Mouse (Mus musculus): Measurements from ENCODE around the gene Tigd3.

Tigd3 gene

GRCm38 (mm10) chr19:5894002-5894678, at the start of gene Tigd3:
Tigd3 (minus strand) TSS chr19:5894149.
- peak; percentile 86 for DNase-seq (ENCODE audit: low spot score)

DNA sequence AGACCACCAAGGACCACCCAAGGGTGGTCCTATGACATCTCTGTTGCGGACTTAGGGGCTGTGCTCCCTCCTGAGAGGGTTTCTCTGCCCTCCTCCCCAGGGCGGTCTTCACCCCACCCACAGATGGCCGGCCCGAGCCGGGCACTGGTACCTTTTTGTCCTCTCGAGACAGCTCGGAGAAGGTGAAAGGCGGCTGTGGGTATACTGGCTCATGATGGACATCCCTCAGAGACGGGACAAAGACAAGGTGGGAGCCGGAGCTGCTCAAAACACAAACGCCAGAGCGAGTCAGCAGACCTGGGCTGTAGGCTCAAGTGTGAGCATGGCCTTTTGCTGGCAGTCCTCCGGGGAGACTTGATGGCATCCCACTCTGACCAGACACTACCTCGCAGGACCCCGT, 49.5 kb upstream of the Tigd3 start:
- DNase-seq (ENCODE audit: low spot score): no peak

DNA sequence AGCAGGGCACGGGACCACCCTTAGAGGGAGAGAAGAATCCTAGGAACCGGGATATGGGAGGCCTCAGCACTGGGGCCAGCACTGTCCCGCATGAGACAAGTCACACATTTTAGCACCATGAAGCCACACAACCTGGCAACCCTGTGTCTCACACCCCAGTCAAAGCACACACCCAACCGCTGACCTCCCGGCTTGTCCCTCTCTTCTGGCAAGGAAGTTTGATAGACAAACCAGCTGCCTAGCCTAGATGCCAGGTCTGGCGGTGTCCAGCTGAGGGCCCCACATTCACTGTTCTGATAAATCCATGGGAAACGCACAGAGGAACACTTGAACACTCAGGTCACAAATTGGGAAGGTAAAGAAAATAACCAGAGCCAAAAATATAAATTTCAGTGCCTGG, 48.6 kb upstream of the Tigd3 start:
- no peak for DNase-seq (ENCODE audit: low spot score)

DNA sequence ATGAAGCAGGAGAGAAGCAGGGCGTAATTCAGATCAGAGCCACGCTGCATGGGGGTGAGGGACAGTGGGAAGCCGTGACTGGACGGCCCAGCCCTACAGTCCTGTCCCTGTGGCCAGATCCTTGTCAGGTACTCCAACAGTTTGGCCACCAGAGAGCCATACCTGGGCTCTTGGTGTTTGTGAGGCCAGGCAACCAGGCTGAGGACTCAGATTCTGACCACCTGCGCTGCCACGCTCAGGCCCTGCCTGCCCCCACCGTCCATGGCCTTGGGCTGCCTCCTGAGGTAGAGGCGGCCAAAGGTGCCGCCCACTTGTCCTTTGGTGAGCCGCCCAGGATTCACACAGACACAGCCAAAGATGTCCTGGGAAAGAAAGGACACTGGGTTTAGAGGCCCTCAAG, 46.7 kb upstream of the Tigd3 start:
- DNase-seq (ENCODE audit: low spot score): no peak

DNA sequence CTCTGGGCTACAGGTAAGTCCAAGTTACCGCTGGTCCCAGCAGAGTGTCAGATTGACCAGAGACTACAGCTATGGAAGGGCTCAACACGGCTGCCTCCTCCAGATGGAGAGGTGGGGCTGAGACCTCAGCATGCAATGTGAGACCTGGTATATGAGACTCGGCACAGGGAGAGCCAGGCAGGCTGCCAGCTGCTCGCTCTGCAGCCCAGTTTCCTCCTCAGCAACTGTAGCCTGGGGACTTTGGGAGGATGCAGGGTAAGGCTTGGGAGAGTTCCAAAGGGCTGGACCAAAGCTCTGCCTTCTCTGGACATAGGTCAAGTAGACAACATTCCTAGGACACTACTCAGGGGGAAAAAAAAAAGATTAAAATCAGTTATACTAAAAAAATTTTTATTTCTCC, 46.2 kb upstream of the Tigd3 start:
- no peak for DNase-seq (ENCODE audit: low spot score)

DNA sequence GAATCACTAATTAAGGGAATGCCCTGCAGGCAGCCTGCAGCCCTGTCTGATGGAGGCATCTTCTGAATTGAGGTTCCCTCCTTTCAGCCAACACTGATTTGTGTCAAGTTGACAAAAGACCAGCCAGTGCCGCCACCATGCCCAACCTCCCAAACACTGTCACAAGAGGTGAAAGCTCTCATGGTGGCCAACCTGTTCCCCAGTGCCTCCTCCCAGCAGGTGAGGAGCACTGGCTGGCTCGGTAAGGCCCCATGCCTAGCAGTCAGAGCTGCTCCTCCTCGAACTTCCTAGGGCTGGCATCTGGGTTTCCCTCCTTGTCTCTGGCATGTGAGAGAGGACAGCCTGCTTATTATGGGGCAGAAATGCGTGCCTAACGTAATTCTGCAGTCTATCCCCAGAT, 45.8 kb upstream of the Tigd3 start:
- no peak for DNase-seq (ENCODE audit: low spot score)

DNA sequence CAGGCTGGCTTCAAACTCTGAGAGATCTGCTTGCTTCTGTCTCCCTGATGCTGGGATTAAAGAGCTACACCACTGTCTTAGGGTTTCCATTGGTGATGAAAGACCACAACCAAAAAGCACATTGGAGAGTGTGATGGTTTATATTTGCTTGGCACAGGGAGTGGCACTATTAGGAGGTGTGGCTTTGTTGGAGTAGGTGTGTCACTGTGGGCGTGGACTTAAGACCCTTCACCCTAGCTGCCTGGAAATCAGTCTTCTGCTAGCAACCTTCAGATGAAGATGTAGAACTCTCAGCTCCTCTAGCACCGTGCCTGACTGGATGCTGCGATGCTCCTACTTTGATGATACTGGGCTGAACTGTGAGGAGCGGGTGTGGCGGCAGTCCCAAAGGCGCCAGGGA, 44.6 kb upstream of the Tigd3 start:
- DNase-seq (ENCODE audit: low spot score): no peak

DNA sequence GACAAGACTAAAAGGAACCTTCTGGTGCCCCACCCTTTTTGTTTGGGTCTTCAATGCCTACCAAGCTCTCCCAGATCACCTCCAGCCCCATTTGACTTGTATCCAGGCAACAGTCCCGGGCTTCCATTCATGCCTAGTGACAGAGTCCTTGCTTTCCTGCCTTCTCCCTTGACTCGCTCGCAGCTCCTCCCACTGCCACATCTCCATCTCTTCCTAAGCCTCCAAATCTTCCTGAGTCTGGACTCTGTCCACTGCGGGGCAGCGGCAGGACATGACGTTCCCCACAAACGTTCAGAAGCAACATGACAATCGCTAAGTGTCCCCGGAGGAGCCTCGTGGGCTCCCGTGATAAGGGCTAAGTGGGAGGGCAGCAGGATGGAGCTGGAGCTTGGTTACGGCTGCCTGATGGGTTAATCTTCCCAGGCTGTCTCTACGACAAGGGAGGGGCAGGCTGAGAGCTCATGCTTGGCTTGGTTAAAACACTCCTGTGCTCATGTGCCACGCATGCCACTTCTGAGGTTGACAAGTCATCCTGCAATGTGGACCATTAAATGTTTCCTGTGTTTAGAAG, 44.0 kb upstream of the Tigd3 start:
- DNase-seq (ENCODE audit: low spot score): peak; percentile 38

GRCm38 (mm10) chr19:5937095-5937835, 43.3 kb upstream of the Tigd3 start:
- DNase-seq (ENCODE audit: low spot score): no peak

GRCm38 (mm10) chr19:5935691-5936090, 41.7 kb upstream of the Tigd3 start:
- DNase-seq (ENCODE audit: low spot score): no peak

GRCm38 (mm10) chr19:5935266-5935665, 41.3 kb upstream of the Tigd3 start:
- DNase-seq (ENCODE audit: low spot score): no peak

GRCm38 (mm10) chr19:5929634-5930596, 36.0 kb upstream of the Tigd3 start:
- DNase-seq (ENCODE audit: low spot score): no peak

GRCm38 (mm10) chr19:5928546-5928945, 34.6 kb upstream of the Tigd3 start:
- DNase-seq (ENCODE audit: low spot score): no peak

- peak; percentile 17 for DNase-seq (ENCODE audit: low spot score)
Measured at GRCm38 (mm10) chr19:5928104-5928503, 34.2 kb upstream of the Tigd3 start.

DNA sequence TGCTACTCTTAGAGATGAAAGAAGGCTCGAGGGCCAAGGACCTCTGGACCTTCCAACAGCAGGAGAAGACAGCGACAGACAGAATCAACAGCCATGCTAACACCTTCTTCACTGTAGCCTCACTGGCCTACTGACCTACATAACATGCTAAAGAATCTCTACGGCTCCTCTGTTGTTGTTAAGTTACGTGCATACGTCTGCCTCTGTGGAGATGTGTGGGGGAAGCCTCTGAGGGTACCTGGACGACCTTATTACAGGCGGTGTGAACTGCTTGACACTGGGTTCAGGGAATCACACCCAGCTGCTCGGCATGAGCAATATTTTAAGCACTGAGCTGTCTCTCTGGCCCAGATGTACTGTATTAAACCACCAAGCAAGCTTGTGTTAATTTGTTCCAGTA, 33.6 kb upstream of the Tigd3 start:
- no peak for DNase-seq (ENCODE audit: low spot score)

GRCm38 (mm10) chr19:5927026-5927425, 33.1 kb upstream of the Tigd3 start:
- no peak for DNase-seq (ENCODE audit: low spot score)

- DNase-seq (ENCODE audit: low spot score): no peak
Measured at GRCm38 (mm10) chr19:5925311-5925855, 31.4 kb upstream of the Tigd3 start.

- peak; percentile 92 for DNase-seq (ENCODE audit: low spot score)
Measured at GRCm38 (mm10) chr19:5924713-5925093, 30.8 kb upstream of the Tigd3 start, which contains the start of gene Cdc42ep2. Cdc42ep2 (minus strand) TSS chr19:5924816.

DNA sequence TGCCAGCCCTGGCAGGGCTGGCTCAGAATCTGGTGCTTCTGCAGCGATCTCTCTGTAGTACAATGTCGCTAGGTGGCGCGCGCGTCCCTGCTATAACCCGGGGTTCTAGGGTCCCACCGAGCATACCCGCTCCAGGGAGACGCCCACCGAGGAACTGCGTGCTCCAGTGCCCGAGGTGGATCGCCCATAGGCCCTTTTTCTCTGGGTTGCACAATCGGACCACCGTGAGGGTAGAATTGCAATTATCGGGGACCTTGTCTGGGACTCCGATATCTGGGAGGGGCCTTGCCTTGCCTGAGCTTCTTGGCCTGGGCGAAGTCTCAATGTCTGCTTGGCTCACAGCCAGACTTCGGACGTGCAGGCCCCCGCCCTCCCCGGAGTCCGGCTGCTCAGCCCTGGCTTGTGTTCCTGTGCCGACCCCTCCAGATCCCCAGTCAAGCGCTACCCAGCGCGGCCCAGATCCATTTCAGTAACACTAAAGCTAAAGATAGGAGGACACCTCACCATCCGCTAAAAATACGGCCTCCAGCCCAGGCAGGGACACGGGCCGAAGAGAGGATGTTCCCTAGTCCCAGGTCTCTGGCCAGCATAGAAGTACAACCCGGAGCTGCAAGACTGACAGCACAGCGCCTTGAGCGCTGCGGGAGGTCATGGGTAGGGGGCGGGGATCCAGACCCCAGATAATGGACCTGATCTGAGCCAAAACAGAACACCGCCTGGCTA, 30.2 kb upstream of the Tigd3 start:
- peak; percentile 81 for DNase-seq (ENCODE audit: low spot score)

- DNase-seq (ENCODE audit: low spot score): no peak
Measured at GRCm38 (mm10) chr19:5922963-5923362, 29.0 kb upstream of the Tigd3 start.
